Mouse (Mus musculus) testis, adult 2 months (tissue): ENCODE results near the gene Plekhb2. TPM values are rescaled to one million over a fixed set of nuclear protein-coding genes. Genes with fewer than 3 reads are reported as not detected.
A peak's percentile ranks its signal among the peaks of the same experiment; 100 is the strongest.

Experiments
- H3K27ac ChIP-seq: fragments of 200-500 bp; 2 replicates; pipeline ENCODE4 v1.5.1; 2012; ENCODE audit warnings: low read depth, low read length; ENCODE audit not compliant: control insufficient read depth, insufficient read depth
- H3K27me3 ChIP-seq: fragments of 200-500 bp; 2 replicates; pipeline ENCODE4 v1.6.1; 2012; ENCODE audit warnings: mild to moderate bottlenecking, low read length, moderate library complexity; ENCODE audit not compliant: control insufficient read depth, insufficient read depth
- H3K36me3 ChIP-seq: fragments of 200-500 bp; 2 replicates; pipeline ENCODE4 v1.6.1; 2012; ENCODE audit warnings: mild to moderate bottlenecking, low read length; ENCODE audit not compliant: control insufficient read depth, insufficient read depth
- H3K4me1 ChIP-seq: fragments of 200-500 bp; 2 replicates; pipeline ENCODE4 v1.6.1; 2012; ENCODE audit warnings: low read length; ENCODE audit not compliant: control insufficient read depth, insufficient read depth
- H3K4me3 ChIP-seq: fragments of 200-500 bp; 2 replicates; pipeline ENCODE4 v1.5.1; 2012; ENCODE audit warnings: low read depth, mild to moderate bottlenecking, low read length, moderate library complexity, mixed read lengths; ENCODE audit not compliant: control insufficient read depth
- CTCF ChIP-seq: fragments of 200-500 bp; IDR thresholded peaks from 2 replicates; pipeline ENCODE4 v1.5.1; 2012; ENCODE audit warnings: low read depth, mild to moderate bottlenecking, inconsistent platforms, low read length, moderate library complexity; ENCODE audit not compliant: control insufficient read depth, insufficient read depth, insufficient replicate concordance
- POLR2A ChIP-seq: fragments of 200-500 bp; IDR thresholded peaks from 2 replicates; pipeline ENCODE4 v1.6.1; 2012; ENCODE audit warnings: low read depth, mild to moderate bottlenecking, inconsistent platforms, low read length, moderate library complexity; ENCODE audit not compliant: control insufficient read depth
- polyA plus RNA-seq: library from polyadenylated mRNA; depleted of rRNA; stranded (reverse); fragments of >200 nt; gene quantifications from 2 replicates; pipeline ENCODE4 v1.2.3, GENCODE M21; 2012; rRNA removed

Gene Plekhb2
- 12.7 TPM in 2 replicates for polyA plus RNA-seq

GRCm38 (mm10) chr1:34849745-34850342 lies at the start of gene Plekhb2:
Gene Plekhb2, plus strand, starts transcription at chr1:34849976.
- Histone ChIP-seq H3K36me3 (no peaks in the 10 kb centered on the region), H3K4me3 (peak within 1 kb of the TSS; percentile 81), H3K27me3 (no peaks in the 10 kb centered on the region), H3K4me1 (peaks cover 7% of the 10 kb centered on the region), H3K27ac (peak within 1 kb of the TSS; percentile 80)
- TF ChIP-seq CTCF: 0 out of 2 replicates have a peak, but pooled peaks have one; percentile 1
- peak; percentile 79 for TF ChIP-seq POLR2A

DNA sequence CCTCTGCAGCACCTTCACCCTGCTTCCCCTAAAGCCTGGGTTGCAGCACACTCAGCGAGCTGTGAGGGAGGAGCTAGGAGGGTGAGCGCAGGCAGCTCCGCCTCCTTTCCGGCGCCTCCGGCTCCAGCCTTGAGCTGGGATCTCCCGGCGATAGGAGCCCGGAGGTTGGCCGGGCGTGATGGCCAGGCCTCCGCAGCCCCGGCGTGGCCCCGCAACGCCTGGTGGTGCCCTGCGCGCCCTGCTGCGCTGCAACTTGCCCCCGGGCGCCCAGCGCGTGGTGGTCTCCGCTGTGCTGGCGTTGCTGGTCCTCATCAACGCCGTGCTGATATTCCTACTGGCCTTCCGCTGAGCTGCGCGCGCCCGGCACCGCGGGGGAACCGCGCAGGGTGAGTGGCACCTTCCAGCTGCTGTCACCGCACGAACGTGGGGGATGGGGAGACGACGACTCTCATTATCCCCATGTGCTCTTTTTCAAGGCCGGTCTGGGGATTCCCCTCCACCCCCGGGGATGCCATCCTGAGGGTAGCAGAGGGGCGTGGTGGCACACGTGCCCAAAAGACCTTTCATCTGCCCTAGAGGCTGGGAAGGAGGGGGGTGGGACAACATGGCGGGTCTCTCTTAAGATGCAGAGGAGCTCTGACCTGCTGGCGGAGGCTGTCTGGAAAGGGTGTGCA lies 48.0 kb upstream of the Plekhb2 start:
- H3K4me3 ChIP-seq: peak overlapping the region; percentile 82
- H3K36me3 ChIP-seq: no peaks in the 10 kb centered on the region
- peaks cover 14% of the 10 kb centered on the region for H3K4me1 ChIP-seq
- TF ChIP-seq POLR2A (no peak), CTCF (no peak)
- H3K27ac ChIP-seq: no peak overlapping the region
- H3K27me3 ChIP-seq: no peaks in the 10 kb centered on the region

- Histone ChIP-seq H3K4me1 (peaks cover 14% of the 10 kb centered on the region), H3K4me3 (no peak overlapping the region), H3K27me3 (no peaks in the 10 kb centered on the region), H3K27ac (no peak overlapping the region), H3K36me3 (no peaks in the 10 kb centered on the region)
- TF ChIP-seq POLR2A (no peak), CTCF (no peak)
These were observed 47.5 kb upstream of the Plekhb2 start for GRCm38 (mm10) chr1:34802290-34802642.

- Histone ChIP-seq H3K4me3 (no peak overlapping the region), H3K36me3 (no peaks in the 10 kb centered on the region), H3K27ac (no peak overlapping the region), H3K4me1 (peaks cover 14% of the 10 kb centered on the region), H3K27me3 (no peaks in the 10 kb centered on the region)
- TF ChIP-seq CTCF (no peak), POLR2A (no peak)
These were observed 44.9 kb upstream of the Plekhb2 start for GRCm38 (mm10) chr1:34804863-34805262.

- Histone ChIP-seq H3K27me3 (no peaks in the 10 kb centered on the region), H3K4me1 (peaks cover 14% of the 10 kb centered on the region), H3K36me3 (no peaks in the 10 kb centered on the region), H3K4me3 (no peak overlapping the region), H3K27ac (no peak overlapping the region)
- TF ChIP-seq POLR2A (no peak), CTCF (no peak)
These were observed 43.8 kb upstream of the Plekhb2 start for GRCm38 (mm10) chr1:34805931-34806520.

DNA sequence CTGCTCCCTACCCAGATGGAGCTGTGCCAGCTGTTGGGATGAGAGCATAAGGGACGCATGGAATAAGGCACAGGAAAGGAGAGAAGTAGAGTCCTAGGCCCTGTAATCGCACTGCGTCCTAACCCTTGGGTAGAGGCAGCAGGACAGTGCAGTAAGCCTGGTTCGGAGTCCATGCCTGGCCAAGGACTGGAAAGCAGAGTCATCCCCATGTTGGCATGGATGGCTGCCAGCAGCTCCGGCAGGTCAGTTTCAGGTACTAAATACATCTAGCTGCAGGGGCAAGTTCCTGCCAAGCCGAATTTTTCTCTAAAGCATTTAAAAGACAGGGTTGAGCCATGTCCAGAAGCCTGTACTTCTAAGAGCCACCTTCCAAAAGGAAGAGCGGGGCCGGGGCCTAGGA lies 41.3 kb upstream of the Plekhb2 start:
- H3K4me1 ChIP-seq: peaks cover 6% of the 10 kb centered on the region
- H3K27ac ChIP-seq: no peak overlapping the region
- TF ChIP-seq POLR2A (no peak), CTCF (no peak)
- H3K4me3 ChIP-seq: no peak overlapping the region
- H3K27me3 ChIP-seq: no peaks in the 10 kb centered on the region
- H3K36me3 ChIP-seq: no peaks in the 10 kb centered on the region

GRCm38 (mm10) chr1:34810293-34810692 lies 39.5 kb upstream of the Plekhb2 start:
- H3K4me3 ChIP-seq: no peak overlapping the region
- H3K4me1 ChIP-seq: peaks cover 6% of the 10 kb centered on the region
- H3K27me3 ChIP-seq: no peaks in the 10 kb centered on the region
- TF ChIP-seq POLR2A (no peak), CTCF (no peak)
- no peak overlapping the region for H3K27ac ChIP-seq
- no peaks in the 10 kb centered on the region for H3K36me3 ChIP-seq
